Mouse (Mus musculus): ENCODE results near the gene Slain1.
"Not testable (repeated sequence)": the region's sequence is repeated elsewhere in the genome, so short reads cannot be mapped to it uniquely, and the experiment has no call there.

Slain1 gene

DNA sequence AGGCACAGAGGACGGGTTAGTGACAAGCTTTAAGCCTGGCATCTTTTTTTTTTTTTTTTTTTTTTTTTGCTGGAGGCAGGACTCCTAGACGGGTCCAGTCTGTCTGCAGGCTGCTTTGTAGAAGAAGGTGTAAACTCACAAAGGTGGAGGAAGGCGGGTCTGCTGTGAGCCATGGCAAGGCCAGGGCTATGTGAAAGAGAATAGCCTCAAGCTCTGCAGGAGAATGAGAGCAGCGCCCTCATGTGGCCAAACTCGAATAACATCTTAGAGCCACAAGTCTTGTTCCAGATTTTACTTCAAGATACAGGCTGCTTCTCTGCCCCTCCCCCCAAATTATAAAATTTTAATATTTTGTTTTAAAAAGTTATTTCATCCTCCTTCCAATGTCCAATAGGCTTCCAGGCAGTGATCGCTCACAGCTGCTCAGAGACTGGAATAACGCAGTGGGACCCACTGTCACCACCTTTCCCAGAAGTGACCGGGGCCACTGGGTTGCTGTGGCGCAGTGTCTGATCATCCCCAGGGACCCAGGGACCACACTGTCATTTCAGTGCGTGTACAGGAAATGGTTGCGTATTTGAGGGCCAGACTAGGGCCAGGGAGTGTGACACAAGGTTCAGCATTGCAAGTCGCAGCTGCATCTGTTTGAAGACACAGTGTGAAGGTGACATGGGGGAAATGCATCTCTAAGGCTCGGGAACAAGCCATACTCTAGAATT lies 70.8 kb downstream of the Slain1 start:
- DNase-seq (ENCODE audit: low spot score), result peak; percentile 26

DNA sequence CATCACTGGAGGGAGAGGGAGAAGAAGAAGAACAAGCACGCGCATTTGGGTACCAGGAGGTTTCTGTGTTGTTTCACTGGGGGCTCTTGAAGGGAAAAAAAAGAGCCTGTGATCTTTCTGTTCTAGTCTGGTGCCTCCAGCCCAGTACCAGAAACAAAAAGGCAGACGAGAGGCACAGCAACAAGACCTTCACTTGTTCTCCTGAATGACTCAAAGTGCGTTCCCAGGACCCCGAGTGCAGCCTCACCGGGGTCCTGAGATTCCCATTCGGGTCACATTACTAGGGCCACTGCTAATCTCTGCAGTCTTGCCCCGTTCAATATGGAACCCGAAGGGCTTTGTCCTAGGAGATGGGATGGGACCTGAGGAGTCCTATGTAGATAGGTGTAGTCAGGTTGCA lies 73.3 kb downstream of the Slain1 start:
- DNase-seq (ENCODE audit: low spot score), result no peak

DNA sequence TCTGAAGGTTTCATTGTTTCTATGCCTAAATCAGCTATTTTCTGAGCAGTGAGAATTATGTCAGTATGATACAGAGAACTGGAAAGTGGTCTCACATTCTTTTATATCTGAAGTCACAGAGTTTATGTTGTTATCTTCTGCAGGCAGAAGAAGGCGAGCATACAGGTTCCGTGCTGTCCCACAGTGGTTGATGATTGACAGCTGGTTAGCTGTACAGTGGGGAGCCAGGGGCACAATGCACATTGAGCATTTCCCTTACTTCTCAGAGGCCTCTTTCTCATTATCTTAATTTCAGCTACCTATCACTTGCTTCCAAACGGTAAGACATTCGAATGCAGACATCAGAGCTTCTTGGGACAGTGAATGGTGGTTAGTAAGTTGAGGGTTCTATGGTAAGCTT lies 73.8 kb downstream of the Slain1 start:
- no peak for DNase-seq (ENCODE audit: low spot score)

DNA sequence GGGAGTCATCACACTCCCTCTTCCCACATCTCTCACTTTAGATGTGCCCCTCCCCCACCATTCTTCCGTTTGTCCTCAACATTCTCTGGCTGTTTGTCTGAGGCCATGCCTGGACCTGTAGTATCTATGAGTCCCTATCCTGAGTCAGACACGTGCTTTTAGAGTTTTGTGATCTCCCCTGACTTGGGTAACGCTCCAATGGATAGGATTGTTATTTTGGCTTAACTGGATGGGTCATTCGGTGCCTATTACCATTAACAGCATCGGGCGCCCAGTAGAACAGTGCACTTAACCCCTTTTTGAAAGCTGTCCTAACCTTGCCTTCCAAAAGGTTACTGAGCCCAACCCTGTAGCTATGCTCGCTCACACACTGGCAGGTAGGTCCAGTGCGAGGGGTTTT lies 78.5 kb downstream of the Slain1 start:
- no peak for DNase-seq (ENCODE audit: low spot score)

DNA sequence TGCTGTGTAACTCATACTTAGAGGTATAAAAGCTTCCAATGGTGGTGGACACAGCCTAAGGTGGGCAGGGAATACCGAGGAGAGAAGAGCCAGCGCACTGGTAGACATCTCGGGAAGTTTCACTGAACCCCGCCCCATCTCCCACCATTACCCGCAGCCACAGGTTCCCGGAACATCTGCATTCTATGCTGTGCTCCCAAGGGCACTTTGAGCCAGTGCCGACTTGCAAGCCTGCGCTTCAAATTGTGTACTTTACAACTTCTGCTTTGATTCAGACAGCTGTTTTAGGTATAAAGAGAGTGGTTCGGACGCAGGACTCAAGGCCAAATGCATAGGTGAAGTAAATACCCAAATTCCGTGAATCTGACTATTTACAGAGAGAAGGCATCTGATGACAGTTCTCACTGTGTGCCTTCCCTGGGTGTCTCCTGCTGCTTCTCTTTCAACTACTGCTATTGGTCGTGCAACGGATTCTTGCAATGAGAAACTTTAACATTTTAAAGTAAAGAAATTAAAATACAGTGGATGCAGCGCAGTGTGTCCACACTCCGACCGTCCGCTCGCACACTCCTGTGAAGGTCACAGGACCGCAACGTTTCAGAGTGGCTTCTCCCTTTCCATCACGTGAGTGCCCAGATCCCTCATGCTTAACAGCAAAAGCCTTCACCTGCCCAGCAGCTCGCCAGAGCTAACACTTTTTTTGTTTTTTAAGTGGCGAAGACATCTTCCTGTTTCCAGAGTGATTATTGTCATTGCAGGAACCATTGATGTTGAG lies 79.1 kb downstream of the Slain1 start:
- no peak for DNase-seq (ENCODE audit: low spot score)

DNA sequence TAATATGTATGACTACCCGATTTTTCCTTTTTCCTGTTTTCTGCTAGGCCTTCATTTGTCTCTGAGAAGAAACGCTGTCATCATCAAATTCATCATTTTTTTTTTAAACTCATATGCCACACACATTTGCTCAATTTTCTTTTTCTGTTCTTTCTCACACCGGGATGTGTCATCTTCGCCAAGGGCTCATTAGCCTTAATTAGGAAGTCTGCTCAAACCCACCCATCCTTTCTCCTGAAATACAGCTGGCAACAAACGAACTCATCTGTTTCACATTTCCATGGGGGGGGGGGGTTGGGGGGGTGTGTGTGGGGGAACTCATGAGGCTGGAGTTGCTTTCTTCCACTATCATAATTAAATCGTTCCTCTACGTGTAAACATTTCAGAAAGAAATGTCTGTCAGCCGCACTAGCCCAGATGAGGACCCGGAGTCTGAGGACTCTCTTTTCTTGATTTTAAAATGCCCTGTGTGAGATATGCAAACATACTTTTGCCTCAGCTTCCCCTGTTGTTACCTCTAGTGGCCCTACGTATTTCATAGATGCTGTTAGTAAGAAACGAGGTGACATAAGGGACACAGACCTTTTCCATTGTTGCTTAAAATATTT lies 79.8 kb downstream of the Slain1 start:
- DNase-seq (ENCODE audit: low spot score), result no peak

DNA sequence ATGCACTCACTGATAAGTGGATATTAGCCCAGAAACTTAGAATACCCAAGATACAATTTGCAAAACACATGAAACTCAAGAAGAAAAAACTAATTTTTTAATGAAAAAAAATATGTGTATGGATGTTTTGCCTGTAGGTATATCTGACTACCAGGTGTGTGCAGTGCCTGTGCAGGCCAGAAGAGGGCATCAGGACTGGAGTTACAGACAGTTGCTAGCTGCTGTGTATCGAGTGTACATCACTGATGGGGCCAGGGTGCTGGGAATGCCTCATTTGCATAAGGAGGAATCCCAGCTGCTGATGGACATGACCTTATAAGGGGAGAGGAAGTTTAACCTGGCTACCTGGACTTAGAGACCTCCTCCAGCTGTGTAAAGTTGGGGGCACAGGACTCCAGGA lies 82.6 kb downstream of the Slain1 start:
- DNase-seq (ENCODE audit: low spot score), result no peak

DNA sequence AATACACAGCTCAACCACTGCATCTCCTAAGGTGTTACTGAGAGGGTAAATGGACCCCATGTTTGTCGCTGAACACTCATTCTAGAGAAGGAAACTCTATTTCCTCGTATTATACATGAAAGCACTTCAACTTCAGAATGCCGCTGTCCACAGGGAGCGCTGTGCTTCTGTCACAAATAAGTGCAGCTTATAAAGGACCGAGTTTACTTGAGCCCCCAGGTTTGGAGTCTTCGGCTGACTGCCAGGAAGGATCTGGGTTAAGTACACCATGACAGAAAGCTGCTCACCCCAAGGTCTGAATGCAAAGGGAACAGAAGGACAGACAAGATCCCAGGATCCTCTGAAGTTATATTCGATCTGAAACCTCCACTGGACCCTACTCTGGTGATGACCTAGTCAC lies 91.2 kb downstream of the Slain1 start:
- DNase-seq (ENCODE audit: low spot score), result no peak

DNA sequence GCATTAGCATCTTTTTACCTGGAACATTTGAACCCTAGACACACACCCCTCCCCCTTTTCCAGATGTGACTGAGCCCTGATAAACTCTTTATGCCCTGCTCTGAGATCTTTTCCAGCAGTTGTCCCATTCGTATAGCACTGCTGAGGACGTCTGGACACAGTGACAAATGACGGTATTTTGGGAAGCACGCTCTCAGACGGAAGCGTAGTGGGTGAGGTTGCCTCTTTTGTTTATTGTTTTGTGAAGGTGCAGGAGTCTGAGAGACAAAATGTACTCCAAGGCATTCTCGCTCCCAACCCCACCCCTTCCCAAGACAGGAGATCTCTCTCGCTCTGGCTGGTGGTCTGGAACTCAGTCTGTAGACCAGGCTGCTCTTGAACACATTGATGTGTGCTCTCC lies 92.1 kb downstream of the Slain1 start:
- DNase-seq (ENCODE audit: low spot score), result no peak

DNA sequence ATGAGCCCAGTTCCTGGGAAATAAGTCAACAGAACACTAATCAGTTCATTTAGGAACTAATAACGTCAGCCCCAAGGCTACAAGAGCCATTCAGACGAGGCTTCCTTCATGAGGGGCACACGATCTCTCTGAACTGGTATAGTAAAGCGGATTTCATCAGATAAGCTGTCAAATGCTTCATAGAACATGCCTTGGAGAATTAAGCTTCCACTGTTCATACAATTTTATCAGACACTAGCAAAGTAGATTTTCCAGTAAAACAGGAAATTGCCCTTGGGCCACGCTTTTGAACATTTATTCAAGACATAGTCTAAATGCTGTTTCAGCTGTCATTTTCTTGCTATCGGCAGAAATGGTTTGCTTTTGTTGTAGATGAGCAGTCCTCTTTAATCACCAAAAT lies 97.3 kb downstream of the Slain1 start:
- DNase-seq (ENCODE audit: low spot score), result no peak

DNA sequence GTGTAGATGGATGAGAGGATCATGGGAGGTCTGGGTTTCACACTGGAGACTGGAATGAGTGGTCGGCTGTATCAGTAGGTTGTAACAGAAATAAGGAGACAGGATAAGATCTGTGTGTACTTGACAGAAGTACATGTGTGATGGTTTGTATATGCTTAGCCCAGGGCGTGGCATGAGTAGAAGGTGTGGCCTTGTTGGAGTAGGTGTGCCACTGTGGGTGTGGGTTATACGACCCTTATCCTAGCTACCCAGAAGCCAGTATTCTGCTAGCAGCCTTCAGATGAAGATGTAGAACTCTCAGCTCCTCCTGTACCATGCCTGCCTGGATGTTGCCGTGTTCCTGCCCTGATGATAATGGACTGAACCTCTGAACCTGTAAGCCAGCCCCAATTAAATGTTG lies 100.6 kb downstream of the Slain1 start:
- not testable (repeated sequence) for DNase-seq (ENCODE audit: low spot score)

DNA sequence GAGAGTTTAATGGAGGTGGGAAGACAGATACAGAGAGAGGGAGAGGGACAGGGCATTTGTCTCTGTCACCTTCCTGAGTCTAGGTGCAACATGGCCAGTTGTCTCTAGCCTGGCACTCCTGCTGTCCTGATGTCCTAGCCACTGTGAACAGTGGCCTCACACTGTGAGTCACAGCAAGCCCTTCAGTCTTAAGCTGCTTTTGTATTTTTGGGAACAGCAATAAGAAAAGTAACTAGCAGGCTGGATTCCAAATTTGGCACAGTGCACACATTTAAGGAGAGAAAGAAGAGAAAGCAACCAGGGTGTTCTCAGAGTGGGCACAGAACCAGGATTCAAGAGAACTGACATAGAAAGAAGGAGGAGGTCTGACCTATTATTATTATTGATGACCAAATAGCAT lies 101.4 kb downstream of the Slain1 start:
- DNase-seq (ENCODE audit: low spot score), result no peak

DNA sequence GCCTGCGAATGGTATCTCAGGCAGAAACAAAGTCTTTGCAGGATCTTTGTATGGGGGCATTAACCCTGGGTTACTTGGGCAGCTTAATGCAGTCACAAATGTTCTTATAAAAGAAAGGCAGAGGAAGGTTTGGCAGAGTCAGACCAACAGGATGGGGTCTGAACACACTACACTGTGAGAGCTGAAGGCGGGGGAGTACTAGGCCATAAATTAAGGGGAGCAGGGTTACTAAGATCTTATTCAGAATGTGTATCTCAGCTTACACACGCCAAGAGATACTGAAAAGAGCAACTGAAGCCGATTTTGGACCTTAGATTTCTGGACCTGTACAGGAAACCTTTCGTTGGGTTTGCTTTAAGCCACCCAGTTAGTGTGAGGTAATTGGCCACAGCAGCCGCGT lies 102.7 kb downstream of the Slain1 start:
- no peak for DNase-seq (ENCODE audit: low spot score)

DNA sequence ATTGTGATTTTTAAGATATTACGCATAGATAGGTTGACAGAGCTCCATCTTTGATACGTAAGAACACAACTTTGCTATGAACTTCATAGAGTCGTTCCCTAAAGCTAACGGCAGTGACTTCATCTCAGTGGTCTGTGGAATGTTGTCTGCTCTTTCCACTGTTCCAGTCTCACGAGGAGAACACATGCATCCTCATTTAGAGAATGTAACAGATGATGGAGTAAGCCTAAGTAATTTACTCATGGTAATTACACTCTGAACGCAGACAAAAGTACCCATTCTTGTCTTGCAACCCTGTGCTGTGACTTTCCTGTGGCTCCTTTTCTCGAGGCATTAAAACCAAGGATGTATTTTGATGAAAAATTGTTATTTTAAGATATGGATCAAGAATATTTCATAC lies 104.0 kb downstream of the Slain1 start:
- DNase-seq (ENCODE audit: low spot score), result no peak

DNA sequence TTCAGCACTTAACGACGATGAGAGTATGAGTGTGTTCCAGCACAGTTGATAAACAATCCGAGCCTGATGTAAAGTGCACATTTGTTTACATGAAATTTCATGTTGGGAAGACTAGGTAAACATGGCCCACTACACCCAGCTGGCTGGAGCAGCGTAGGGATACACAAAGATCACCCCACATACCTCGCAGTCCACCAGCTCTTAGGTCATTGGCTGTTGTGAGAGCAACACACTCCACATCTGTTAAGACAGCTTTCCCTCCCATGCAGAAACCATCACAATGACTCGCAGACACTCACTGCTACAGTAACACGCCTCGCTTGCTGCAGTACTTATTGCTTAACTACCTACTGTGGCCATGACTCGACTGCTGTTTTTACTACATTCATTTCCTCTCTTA lies 104.4 kb downstream of the Slain1 start:
- peak; percentile 9 for DNase-seq (ENCODE audit: low spot score)

All from yolk sac, embryonic 10.5 days (tissue).